Mouse (Mus musculus) monocyte, adult 59 days (primary cell): ENCODE results near the gene E330017A01Rik. TPM values are rescaled to one million over a fixed set of nuclear protein-coding genes. Genes with fewer than 3 reads are reported as not detected.

ENCODE experiments used
- total RNA-seq, 2 experiments: library from RNA; stranded (reverse); gene quantifications; one replicate each; pipeline ENCODE4 v1.2.4; 2023

E330017A01Rik gene
- not detected for total RNA-seq

GRCm38 (mm10) chr16:58638689-58639175, at the start of gene E330017A01Rik:
E330017A01Rik (minus strand) TSS chr16:58638739.

GRCm38 (mm10) chr16:58669917-58670630, 31.5 kb upstream of the E330017A01Rik start, which contains the start of gene Cpox:
Cpox (plus strand) TSS chr16:58670292.

GRCm38 (mm10) chr16:58616878-58617277, 21.7 kb downstream of the E330017A01Rik start, which contains the start of gene Gm813:
Gm813 (minus strand) TSS chr16:58616978.

Other genes with a start within 250 kb of the E330017A01Rik start
- gene Dcbld2, start 230.3 kb downstream of the E330017A01Rik start, total RNA-seq, result 1 to 10 TPM; 1.1 to 2.0 TPM
- 10 to 100 TPM; 16.8 to 28.4 TPM for gene St3gal6, start 114.5 kb downstream of the E330017A01Rik start, total RNA-seq
- gene Gm813, start 21.8 kb downstream of the E330017A01Rik start, total RNA-seq, result not detected
- 10 to 100 TPM; 11.4 to 14.0 TPM for gene Cpox, start 31.6 kb upstream of the E330017A01Rik start, total RNA-seq
- 1 to 10 TPM in 1 of 2 experiments, not detected in 1; 1.3 TPM for gene Gpr15, start 80.3 kb upstream of the E330017A01Rik start, total RNA-seq
- gene Cldnd1, start 89.2 kb upstream of the E330017A01Rik start, total RNA-seq, result 10 to 100 TPM; 67.0 to 67.6 TPM
- gene Olfr172, start 124.4 kb upstream of the E330017A01Rik start, total RNA-seq, result not detected
- gene Olfr173, start 161.5 kb upstream of the E330017A01Rik start, total RNA-seq, result not detected
- not detected for gene Olfr175-ps1, start 188.0 kb upstream of the E330017A01Rik start, total RNA-seq
- gene Olfr177, start 236.0 kb upstream of the E330017A01Rik start, total RNA-seq, result not detected